Mouse (Mus musculus): ENCODE data around the gene Rpl11. TPM values are rescaled to one million over a fixed set of nuclear protein-coding genes. Genes with fewer than 3 reads are reported as not detected.
"Not testable (repeated sequence)": the region's sequence is repeated elsewhere in the genome, so short reads cannot be mapped to it uniquely, and the experiment has no call there.

Gene Rpl11
- polyA plus RNA-seq, 1 experiment: 466 TPM

- Histone ChIP-seq H3K4me3 (ENCODE audit: control insufficient read depth, insufficient read depth, low read length) (peak overlapping the region; percentile 16), H3K36me3 (ENCODE audit: control insufficient read depth, insufficient read depth, low read length) (no peaks in the 10 kb centered on the region), H3K27me3 (ENCODE audit: control insufficient read depth, insufficient read depth, low read length) (no peaks in the 10 kb centered on the region), H3K4me1 (replicated peaks; ENCODE audit: control insufficient read depth, insufficient read depth, low read length) (peaks cover 32% of the 10 kb centered on the region), H3K27ac (ENCODE audit: control insufficient read depth, insufficient read depth, low read length) (peak overlapping the region; percentile 70)
- WGBS: 5% methylated on average over 15 of the region's 15 CpGs
- peak; percentile 88 for DNase-seq
- peak; percentile 88; the same call in 1 of the 2 replicates for TF ChIP-seq CTCF (IDR thresholded peaks at IDR 0.05; ENCODE audit: borderline replicate concordance, control insufficient read depth, extremely low read depth, insufficient read depth, low read length, poor library complexity)
- no peak for TF ChIP-seq POLR2A (IDR thresholded peaks at IDR 0.05; ENCODE audit: control insufficient read depth, extremely low read depth, insufficient read depth, low read length, poor library complexity)
Measured at GRCm38 (mm10) chr4:136071178-136071714, 18.0 kb upstream of the Rpl11 start.

- no peak for DNase-seq
- Histone ChIP-seq H3K4me1 (replicated peaks; ENCODE audit: control insufficient read depth, insufficient read depth, low read length) (peaks cover 30% of the 10 kb centered on the region), H3K27ac (ENCODE audit: control insufficient read depth, insufficient read depth, low read length) (peak overlapping the region; percentile 70), H3K27me3 (ENCODE audit: control insufficient read depth, insufficient read depth, low read length) (no peaks in the 10 kb centered on the region), H3K36me3 (ENCODE audit: control insufficient read depth, insufficient read depth, low read length) (no peaks in the 10 kb centered on the region), H3K4me3 (ENCODE audit: control insufficient read depth, insufficient read depth, low read length) (no peak overlapping the region)
- 67% methylated on average over 6 of the region's 6 CpGs for WGBS
- TF ChIP-seq CTCF (IDR thresholded peaks at IDR 0.05; ENCODE audit: borderline replicate concordance, control insufficient read depth, extremely low read depth, insufficient read depth, low read length, poor library complexity): no peak
Measured at GRCm38 (mm10) chr4:136070592-136070991, 17.4 kb upstream of the Rpl11 start.

- DNase-seq: peak; percentile 87
- no peak for TF ChIP-seq POLR2A (IDR thresholded peaks at IDR 0.05; ENCODE audit: control insufficient read depth, extremely low read depth, insufficient read depth, low read length, poor library complexity)
- peak; percentile 96 for TF ChIP-seq CTCF (IDR thresholded peaks at IDR 0.05; ENCODE audit: borderline replicate concordance, control insufficient read depth, extremely low read depth, insufficient read depth, low read length, poor library complexity)
- H3K27ac ChIP-seq (ENCODE audit: control insufficient read depth, insufficient read depth, low read length): peak overlapping the region; percentile 70
- peaks cover 28% of the 10 kb centered on the region for H3K4me1 ChIP-seq (replicated peaks; ENCODE audit: control insufficient read depth, insufficient read depth, low read length)
- no peaks in the 10 kb centered on the region for H3K36me3 ChIP-seq (ENCODE audit: control insufficient read depth, insufficient read depth, low read length)
- 2% methylated on average over 18 of the region's 18 CpGs for WGBS
- H3K4me3 ChIP-seq (ENCODE audit: control insufficient read depth, insufficient read depth, low read length): no peak overlapping the region
- no peaks in the 10 kb centered on the region for H3K27me3 ChIP-seq (ENCODE audit: control insufficient read depth, insufficient read depth, low read length)
Measured at GRCm38 (mm10) chr4:136069954-136070353, 16.7 kb upstream of the Rpl11 start.

GRCm38 (mm10) chr4:136069313-136069712 is 16.1 kb upstream of the Rpl11 start:
- H3K27me3 ChIP-seq (ENCODE audit: control insufficient read depth, insufficient read depth, low read length): no peaks in the 10 kb centered on the region

GRCm38 (mm10) chr4:136063143-136063542 is 9.9 kb upstream of the Rpl11 start:
- no peak for TF ChIP-seq POLR2A (IDR thresholded peaks at IDR 0.05; ENCODE audit: control insufficient read depth, extremely low read depth, insufficient read depth, low read length, poor library complexity)
- TF ChIP-seq CTCF (IDR thresholded peaks at IDR 0.05; ENCODE audit: borderline replicate concordance, control insufficient read depth, extremely low read depth, insufficient read depth, low read length, poor library complexity): no peak
- no peak for DNase-seq
- 97% methylated on average over 4 of the region's 4 CpGs for WGBS
- Histone ChIP-seq H3K27me3 (ENCODE audit: control insufficient read depth, insufficient read depth, low read length) (no peaks in the 10 kb centered on the region), H3K4me1 (replicated peaks; ENCODE audit: control insufficient read depth, insufficient read depth, low read length) (peaks cover 8% of the 10 kb centered on the region), H3K36me3 (ENCODE audit: control insufficient read depth, insufficient read depth, low read length) (no peaks in the 10 kb centered on the region), H3K27ac (ENCODE audit: control insufficient read depth, insufficient read depth, low read length) (no peak overlapping the region), H3K4me3 (ENCODE audit: control insufficient read depth, insufficient read depth, low read length) (no peak overlapping the region)

More at GRCm38 (mm10) chr4:136069313-136069712, 16.1 kb upstream of the Rpl11 start:
- no peaks in the 10 kb centered on the region for H3K36me3 ChIP-seq (ENCODE audit: control insufficient read depth, insufficient read depth, low read length)
- no peak overlapping the region for H3K4me3 ChIP-seq (ENCODE audit: control insufficient read depth, insufficient read depth, low read length)
- H3K27ac ChIP-seq (ENCODE audit: control insufficient read depth, insufficient read depth, low read length): no peak overlapping the region
- H3K4me1 ChIP-seq (replicated peaks; ENCODE audit: control insufficient read depth, insufficient read depth, low read length): peaks cover 28% of the 10 kb centered on the region
- WGBS: 76% methylated on average over 4 of the region's 4 CpGs
- TF ChIP-seq POLR2A (IDR thresholded peaks at IDR 0.05; ENCODE audit: control insufficient read depth, extremely low read depth, insufficient read depth, low read length, poor library complexity): no peak
- DNase-seq: no peak

GRCm38 (mm10) chr4:136059800-136060488 is 6.7 kb upstream of the Rpl11 start:
- H3K27ac ChIP-seq (ENCODE audit: control insufficient read depth, insufficient read depth, low read length); DNase-seq; H3K27me3 ChIP-seq (ENCODE audit: control insufficient read depth, insufficient read depth, low read length); H3K4me1 ChIP-seq (replicated peaks; ENCODE audit: control insufficient read depth, insufficient read depth, low read length); H3K36me3 ChIP-seq (ENCODE audit: control insufficient read depth, insufficient read depth, low read length); H3K4me3 ChIP-seq (ENCODE audit: control insufficient read depth, insufficient read depth, low read length): not testable (repeated sequence)
- 56% methylated on average over 9 of the region's 9 CpGs for WGBS

- no peak for DNase-seq
- Histone ChIP-seq H3K4me1 (replicated peaks; ENCODE audit: control insufficient read depth, insufficient read depth, low read length) (peaks cover 4% of the 10 kb centered on the region), H3K36me3 (ENCODE audit: control insufficient read depth, insufficient read depth, low read length) (no peaks in the 10 kb centered on the region), H3K27ac (ENCODE audit: control insufficient read depth, insufficient read depth, low read length) (no peak overlapping the region), H3K4me3 (ENCODE audit: control insufficient read depth, insufficient read depth, low read length) (no peak overlapping the region), H3K27me3 (ENCODE audit: control insufficient read depth, insufficient read depth, low read length) (no peaks in the 10 kb centered on the region)
- TF ChIP-seq CTCF (IDR thresholded peaks at IDR 0.05; ENCODE audit: borderline replicate concordance, control insufficient read depth, extremely low read depth, insufficient read depth, low read length, poor library complexity): no peak
- no peak for TF ChIP-seq POLR2A (IDR thresholded peaks at IDR 0.05; ENCODE audit: control insufficient read depth, extremely low read depth, insufficient read depth, low read length, poor library complexity)
- WGBS: 83% methylated on average over 5 of the region's 5 CpGs
Measured at GRCm38 (mm10) chr4:136057916-136058315, 4.7 kb upstream of the Rpl11 start.
